Mouse (Mus musculus): ENCODE measurements around the gene Jam2.

DNA sequence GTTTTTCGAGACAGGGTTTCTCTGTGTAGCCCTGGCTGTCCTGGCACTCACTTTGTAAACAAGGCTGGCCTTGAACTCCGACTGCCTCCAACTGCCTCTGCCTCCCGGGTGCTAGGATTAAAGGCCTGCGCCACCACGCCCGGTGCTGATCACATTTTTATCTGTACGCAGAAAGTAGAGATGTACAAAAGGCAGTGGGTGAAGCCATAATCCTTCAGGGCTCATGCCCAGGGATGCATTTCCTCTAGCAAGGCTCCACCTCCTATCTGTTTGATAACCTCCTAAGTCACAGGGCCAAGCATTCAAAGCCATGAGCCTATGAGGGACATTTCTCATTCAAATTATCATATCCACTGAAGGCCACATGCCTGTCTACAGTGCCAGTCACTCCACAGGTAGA, 34.0 kb downstream of the Jam2 start:
- TF ChIP-seq CTCF (IDR thresholded peaks at IDR 0.05; ENCODE audit: low read depth) (no peak), EP300 (optimal IDR thresholded peaks at IDR 0.05) (no peak)
